Mouse (Mus musculus) spleen, adult 2 months (tissue): ENCODE measurements around the gene Hspb1. TPM values are rescaled to one million over a fixed set of nuclear protein-coding genes. Genes with fewer than 3 reads are reported as not detected.

Experiments used
- DNase-seq, 2 experiments: peaks; one replicate each; pipeline versions ENCODE4 v3.0.0 to v3.0.0-alpha.2; 2012 to 2021; ENCODE audit warnings: low spot score in 2 of 2, low read depth in 1 of 2
- H3K27ac ChIP-seq: fragments of 200-500 bp; 2 replicates; pipeline ENCODE4 v1.5.1; 2012; ENCODE audit warnings: low read length, inconsistent platforms; ENCODE audit not compliant: insufficient read depth
- H3K27me3 ChIP-seq: fragments of 200-500 bp; 2 replicates; pipeline ENCODE4 v1.6.1; 2012; ENCODE audit warnings: mild to moderate bottlenecking, moderate library complexity, low read length, inconsistent platforms; ENCODE audit not compliant: control insufficient read depth, insufficient read depth
- H3K36me3 ChIP-seq: fragments of 200-500 bp; 2 replicates; pipeline ENCODE4 v1.6.1; 2012; ENCODE audit warnings: mild to moderate bottlenecking, low read length, inconsistent platforms; ENCODE audit not compliant: control insufficient read depth, insufficient read depth
- H3K4me1 ChIP-seq: fragments of 200-500 bp; 2 replicates; pipeline ENCODE4 v1.6.1; 2011; ENCODE audit warnings: inconsistent platforms; ENCODE audit not compliant: control insufficient read depth, insufficient read depth, insufficient read length
- H3K4me3 ChIP-seq: fragments of 200-500 bp; 2 replicates; pipeline ENCODE4 v1.5.1; 2011; ENCODE audit warnings: mild to moderate bottlenecking, inconsistent platforms; ENCODE audit not compliant: insufficient read depth, insufficient read length; ENCODE audit errors: extremely low read depth
- CTCF ChIP-seq: fragments of 200-500 bp; IDR thresholded peaks from 2 replicates; pipeline ENCODE4 v1.5.1; 2011; ENCODE audit warnings: mild to moderate bottlenecking, inconsistent platforms; ENCODE audit not compliant: insufficient read depth, insufficient read length, insufficient replicate concordance; ENCODE audit errors: extremely low read depth
- POLR2A ChIP-seq: fragments of 200-500 bp; IDR thresholded peaks from 2 replicates; pipeline ENCODE4 v1.6.1; 2011; ENCODE audit warnings: low read depth, low read length, inconsistent platforms
- WGBS: fragments of 180-500 bp; shearing (Covaris S2); methylation state at CpG from one replicate; pipeline ENCODE4 v1.1.7; 2018; 5-methylcytosine and 5-hydroxymethylcytosine counted together
- polyA plus RNA-seq: library from polyadenylated mRNA; depleted of rRNA; stranded (reverse); fragments of >200 nt; gene quantifications from 2 replicates; pipeline ENCODE4 v1.2.3, GENCODE M21; 2012

Gene Hspb1
- polyA plus RNA-seq, 1 experiment: 34.0 TPM

GRCm38 (mm10) chr5:135908989-135909388 is 21.3 kb downstream of the Hspb1 start:
- WGBS: 90% methylated on average over 16 of the region's 16 CpGs
- Histone ChIP-seq H3K27ac (no peak overlapping the region), H3K4me1 (peaks cover 3% of the 10 kb centered on the region; the same call in 1 of the 2 replicates), H3K36me3 (peaks cover 20% of the 10 kb centered on the region), H3K4me3 (no peak overlapping the region), H3K27me3 (no peaks in the 10 kb centered on the region)
- DNase-seq: no peak
- TF ChIP-seq CTCF (no peak), POLR2A (no peak)

GRCm38 (mm10) chr5:135909646-135910045 is 21.9 kb downstream of the Hspb1 start:
- Histone ChIP-seq H3K4me3 (no peak overlapping the region), H3K27ac (no peak overlapping the region), H3K4me1 (peaks cover 4% of the 10 kb centered on the region; the same call in 1 of the 2 replicates), H3K27me3 (no peaks in the 10 kb centered on the region), H3K36me3 (peaks cover 20% of the 10 kb centered on the region)
- DNase-seq: no peak
- WGBS: 88% methylated on average over 10 of the region's 10 CpGs
- no peak for TF ChIP-seq POLR2A
- no peak for TF ChIP-seq CTCF

GRCm38 (mm10) chr5:135910813-135911212 is 23.1 kb downstream of the Hspb1 start:
- Histone ChIP-seq H3K27ac (no peak overlapping the region), H3K27me3 (no peaks in the 10 kb centered on the region), H3K4me1 (peaks cover 4% of the 10 kb centered on the region; the same call in 1 of the 2 replicates), H3K36me3 (peaks cover 20% of the 10 kb centered on the region), H3K4me3 (no peak overlapping the region)
- TF ChIP-seq CTCF: no peak
- no peak for TF ChIP-seq POLR2A
- DNase-seq: no peak
- 95% methylated on average over 25 of the region's 25 CpGs for WGBS

GRCm38 (mm10) chr5:135911633-135912220 is 24.0 kb downstream of the Hspb1 start:
- Histone ChIP-seq H3K27ac (no peak overlapping the region), H3K4me3 (no peak overlapping the region), H3K4me1 (peaks cover 4% of the 10 kb centered on the region; the same call in 1 of the 2 replicates), H3K27me3 (no peaks in the 10 kb centered on the region), H3K36me3 (peaks cover 20% of the 10 kb centered on the region)
- DNase-seq: no peak
- 87% methylated on average over 11 of the region's 11 CpGs for WGBS
- no peak for TF ChIP-seq CTCF
- no peak for TF ChIP-seq POLR2A

GRCm38 (mm10) chr5:135913201-135913600 is 25.5 kb downstream of the Hspb1 start:
- no peak for DNase-seq
- Histone ChIP-seq H3K36me3 (peaks cover 20% of the 10 kb centered on the region), H3K4me1 (peaks cover 4% of the 10 kb centered on the region; the same call in 1 of the 2 replicates), H3K27me3 (no peaks in the 10 kb centered on the region), H3K4me3 (no peak overlapping the region), H3K27ac (peak overlapping the region; percentile 16; the same call in 1 of the 2 replicates)
- 46% methylated on average over 5 of the region's 5 CpGs for WGBS
- TF ChIP-seq POLR2A (no peak), CTCF (no peak)

- H3K36me3 ChIP-seq: peaks cover 18% of the 10 kb centered on the region
- H3K4me3 ChIP-seq: no peak overlapping the region
- peak overlapping the region; percentile 3; the same call in 1 of the 2 replicates for H3K27ac ChIP-seq
- no peak for DNase-seq
- no peak for TF ChIP-seq POLR2A
- no peak for TF ChIP-seq CTCF
- H3K27me3 ChIP-seq: no peaks in the 10 kb centered on the region
- H3K4me1 ChIP-seq: peaks cover 4% of the 10 kb centered on the region; the same call in 1 of the 2 replicates
- 78% methylated on average over 6 of the region's 6 CpGs for WGBS
Measured at GRCm38 (mm10) chr5:135914156-135914555, 26.4 kb downstream of the Hspb1 start.

- 89% methylated on average over 6 of the region's 6 CpGs for WGBS
- TF ChIP-seq POLR2A (no peak), CTCF (no peak)
- H3K4me1 ChIP-seq: peaks cover 4% of the 10 kb centered on the region; the same call in 1 of the 2 replicates
- H3K27me3 ChIP-seq: no peaks in the 10 kb centered on the region
- no peak for DNase-seq
- H3K4me3 ChIP-seq: no peak overlapping the region
- peaks cover 2% of the 10 kb centered on the region for H3K36me3 ChIP-seq
- H3K27ac ChIP-seq: no peak overlapping the region
Measured at GRCm38 (mm10) chr5:135916051-135916565, 28.4 kb downstream of the Hspb1 start.
